Mouse (Mus musculus): Measurements from ENCODE around the gene Tmbim6. TPM values are rescaled to one million over a fixed set of nuclear protein-coding genes. Genes with fewer than 3 reads are reported as not detected.
"Not testable (repeated sequence)": the region's sequence is repeated elsewhere in the genome, so short reads cannot be mapped to it uniquely, and the experiment has no call there.

The Tmbim6 gene
- polyA plus RNA-seq, 1 experiment from 2014 or later: 251 TPM

DNA sequence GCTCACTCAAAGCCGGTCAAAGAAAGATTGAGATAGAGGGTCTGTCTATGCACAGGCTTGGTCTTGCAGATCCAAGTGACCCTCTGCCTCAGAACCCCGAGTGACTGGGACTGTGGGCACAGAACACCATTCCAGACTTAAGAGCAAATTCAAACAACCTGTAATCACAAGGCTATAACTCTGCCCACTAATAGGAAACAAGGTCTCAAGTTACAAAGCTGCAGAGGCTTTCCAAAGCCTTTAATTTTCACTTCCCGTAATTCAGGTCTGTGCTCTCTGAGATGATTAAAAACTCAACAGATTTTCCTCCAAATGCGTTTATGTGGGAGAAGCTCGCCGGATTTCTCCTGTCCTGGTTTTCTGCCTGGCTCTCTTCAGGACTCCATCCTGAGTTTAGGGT, 8.6 kb upstream of the Tmbim6 start:
- no peak overlapping the region for H3K4me3 ChIP-seq
- no peak overlapping the region for H3K4me2 ChIP-seq
- H3K27me3 ChIP-seq (replicated peaks): no peaks in the 10 kb centered on the region
- no peak overlapping the region for H3K27ac ChIP-seq (replicated peaks)
- 60% methylated on average over 6 of the region's 6 CpGs for WGBS
- no peak for ATAC-seq (ENCODE audit: extremely low read depth, insufficient number of reproducible peaks, low FRiP score, low TSS enrichment)
- no peak overlapping the region for H3K9ac ChIP-seq
- H3K36me3 ChIP-seq: no peaks in the 10 kb centered on the region
- H3K4me1 ChIP-seq: no peaks in the 10 kb centered on the region; the same call in 1 of the 2 replicates
- H3K9me3 ChIP-seq: no peaks in the 10 kb centered on the region

DNA sequence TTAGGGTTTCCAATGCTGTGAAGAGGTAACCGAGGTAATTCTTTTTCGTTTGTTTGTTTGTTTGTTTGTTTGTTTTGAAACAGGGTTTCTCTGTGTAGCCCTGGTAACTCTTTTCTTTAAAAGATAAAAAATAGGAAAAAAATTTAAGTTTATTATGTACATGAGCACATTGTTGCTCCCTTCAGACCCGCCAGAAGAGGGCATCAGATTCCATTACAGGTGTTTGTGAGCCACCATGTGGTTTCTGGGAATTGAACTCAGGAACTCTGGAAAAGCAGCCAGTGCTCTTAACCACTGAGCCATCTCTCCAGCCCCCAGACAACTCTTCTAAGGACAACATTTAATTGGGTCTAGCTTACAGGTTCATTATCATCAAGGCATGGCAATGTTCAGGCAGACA, 6.6 kb upstream of the Tmbim6 start:
- not testable (repeated sequence) for H3K9me3 ChIP-seq; H3K9ac ChIP-seq; H3K36me3 ChIP-seq; H3K27me3 ChIP-seq (replicated peaks); ATAC-seq (ENCODE audit: extremely low read depth, insufficient number of reproducible peaks, low FRiP score, low TSS enrichment); H3K4me2 ChIP-seq; H3K4me1 ChIP-seq; H3K27ac ChIP-seq (replicated peaks); H3K4me3 ChIP-seq
- 60% methylated on average over 3 of the region's 3 CpGs for WGBS

DNA sequence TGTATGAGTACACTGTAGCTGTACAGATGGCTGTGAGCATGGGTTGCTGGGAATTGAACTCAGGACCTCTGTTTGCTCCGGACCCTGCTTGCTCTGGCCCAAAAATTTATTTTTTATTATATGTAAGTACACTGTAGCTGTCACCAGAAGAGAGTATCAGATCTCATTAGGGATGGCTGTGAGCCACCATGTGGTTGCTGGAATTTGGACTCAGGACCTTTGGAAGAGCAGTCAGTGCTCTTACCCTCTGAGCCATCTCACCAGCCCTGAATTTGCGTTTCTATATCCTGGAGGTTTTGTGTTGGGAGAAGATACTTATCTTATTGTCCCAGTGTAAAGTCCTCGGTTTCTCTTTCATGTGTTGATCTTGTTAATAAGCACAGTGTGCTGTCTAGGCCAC, 5.9 kb upstream of the Tmbim6 start:
- no peak overlapping the region for H3K27ac ChIP-seq (replicated peaks)
- H3K36me3 ChIP-seq: no peaks in the 10 kb centered on the region
- WGBS: 72% methylated on average over 3 of the region's 3 CpGs
- no peak overlapping the region for H3K9ac ChIP-seq
- H3K4me3 ChIP-seq: no peak overlapping the region
- no peak overlapping the region for H3K4me2 ChIP-seq
- no peaks in the 10 kb centered on the region for H3K9me3 ChIP-seq
- H3K4me1 ChIP-seq: no peaks in the 10 kb centered on the region; the same call in none of the 2 replicates
- no peaks in the 10 kb centered on the region for H3K27me3 ChIP-seq (replicated peaks)
- no peak for ATAC-seq (ENCODE audit: extremely low read depth, insufficient number of reproducible peaks, low FRiP score, low TSS enrichment)

DNA sequence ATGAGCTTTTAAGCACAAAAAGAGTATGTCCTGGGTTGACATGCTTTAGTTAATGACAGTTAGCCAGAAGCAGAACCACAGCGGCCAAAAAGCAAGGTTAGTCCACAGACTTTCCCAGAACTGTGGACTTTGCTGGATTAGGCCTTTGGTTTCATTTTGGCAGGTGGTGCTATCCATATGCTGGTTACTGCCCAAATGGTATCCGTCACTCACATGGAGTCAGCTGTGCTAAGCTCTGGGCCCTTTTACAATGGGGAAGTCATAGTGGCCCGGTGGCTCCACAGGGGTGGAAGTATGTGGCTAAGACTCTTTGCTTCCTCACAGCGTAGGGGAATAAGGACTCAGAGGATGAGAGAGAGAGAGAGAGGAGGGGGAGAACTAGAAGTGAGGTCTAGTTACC, 4.7 kb upstream of the Tmbim6 start:
- Histone ChIP-seq H3K9ac (no peak overlapping the region), H3K4me3 (no peak overlapping the region), H3K36me3 (no peaks in the 10 kb centered on the region), H3K4me2 (no peak overlapping the region), H3K9me3 (no peaks in the 10 kb centered on the region), H3K27me3 (replicated peaks) (no peaks in the 10 kb centered on the region), H3K4me1 (peaks cover 5% of the 10 kb centered on the region), H3K27ac (replicated peaks) (no peak overlapping the region)
- no peak for ATAC-seq (ENCODE audit: extremely low read depth, insufficient number of reproducible peaks, low FRiP score, low TSS enrichment)
- WGBS: 69% methylated on average over 4 of the region's 4 CpGs

DNA sequence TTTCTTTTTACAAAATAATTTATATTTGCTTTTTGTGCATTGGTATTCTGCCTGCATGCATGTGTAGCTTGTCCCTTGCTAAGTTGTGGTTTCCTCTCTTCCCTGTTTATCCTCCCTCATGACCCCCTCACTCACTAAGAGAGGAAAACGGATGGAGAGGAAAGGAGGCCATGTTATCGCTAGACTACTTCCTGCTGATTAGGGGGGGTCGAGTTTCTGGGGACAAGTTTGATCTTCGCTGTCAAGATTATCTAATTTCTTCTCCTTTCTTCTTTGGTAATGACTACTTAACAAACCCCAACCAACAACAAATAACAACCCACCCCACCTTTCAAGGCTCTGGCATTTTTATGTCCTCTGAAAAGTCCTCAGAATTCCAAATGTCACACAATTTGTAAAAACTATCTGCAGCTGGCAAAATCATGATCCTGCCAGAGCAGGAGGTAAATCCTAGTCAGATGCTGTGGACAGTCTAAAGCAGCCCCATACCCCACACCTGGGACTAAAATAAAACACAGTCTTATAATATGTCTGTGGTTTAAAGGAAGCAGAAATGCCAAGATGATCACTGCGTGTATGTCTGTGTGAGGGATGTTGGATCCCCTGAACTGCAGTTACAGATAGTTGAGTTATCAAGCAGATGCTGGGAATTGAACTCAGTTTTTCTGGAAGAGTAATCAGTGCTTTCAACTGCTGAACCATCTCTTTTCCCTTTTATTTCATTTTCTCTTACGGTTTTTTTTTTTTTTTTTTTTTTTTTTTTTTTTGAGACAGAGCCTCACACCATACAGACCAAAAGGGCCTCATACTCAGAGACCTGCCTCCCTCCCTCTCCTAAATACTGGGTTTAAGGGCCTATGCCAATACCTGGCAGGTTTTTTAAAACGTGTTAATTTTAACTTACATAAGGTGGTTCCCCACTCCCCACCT, 1.9 kb upstream of the Tmbim6 start:
- H3K27me3 ChIP-seq (replicated peaks): no peaks in the 10 kb centered on the region
- WGBS: 36% methylated on average over 7 of the region's 7 CpGs
- no peak for ATAC-seq (ENCODE audit: extremely low read depth, insufficient number of reproducible peaks, low FRiP score, low TSS enrichment)
- no peak overlapping the region for H3K9ac ChIP-seq
- H3K4me2 ChIP-seq: no peak overlapping the region
- H3K27ac ChIP-seq (replicated peaks): no peak overlapping the region
- H3K9me3 ChIP-seq: no peaks in the 10 kb centered on the region
- H3K4me3 ChIP-seq: no peak overlapping the region
- H3K4me1 ChIP-seq: peaks cover 26% of the 10 kb centered on the region
- no peaks in the 10 kb centered on the region for H3K36me3 ChIP-seq

DNA sequence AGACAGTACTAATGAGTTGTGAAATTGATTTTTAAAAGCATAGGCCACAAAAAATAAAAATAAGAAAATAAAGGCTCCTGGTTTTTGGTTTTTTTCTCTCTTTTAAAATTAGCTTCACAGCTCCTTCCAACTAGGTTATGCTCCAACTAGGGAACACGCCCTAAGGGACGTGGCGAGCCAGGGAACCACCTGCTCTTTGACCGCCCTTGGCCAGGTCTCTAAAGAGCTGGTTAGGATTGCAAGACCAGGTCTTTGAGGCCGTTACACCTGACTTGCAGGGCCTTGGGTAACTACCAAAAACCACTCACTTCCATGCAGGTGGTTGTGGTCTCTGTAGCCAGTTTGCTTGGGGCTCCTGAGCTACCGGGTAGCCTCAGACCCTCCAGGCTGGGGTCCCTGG, 707 bp upstream of the Tmbim6 start:
- Histone ChIP-seq H3K27me3 (replicated peaks) (no peaks in the 10 kb centered on the region), H3K9ac (peak overlapping the region; percentile 77), H3K36me3 (no peaks in the 10 kb centered on the region), H3K4me1 (peaks cover 39% of the 10 kb centered on the region), H3K4me3 (peak overlapping the region; percentile 92), H3K27ac (replicated peaks) (peak overlapping the region; percentile 58), H3K9me3 (no peaks in the 10 kb centered on the region), H3K4me2 (peak overlapping the region; percentile 74)
- no peak for ATAC-seq (ENCODE audit: extremely low read depth, insufficient number of reproducible peaks, low FRiP score, low TSS enrichment)
- WGBS: 86% methylated on average over 6 of the region's 6 CpGs

DNA sequence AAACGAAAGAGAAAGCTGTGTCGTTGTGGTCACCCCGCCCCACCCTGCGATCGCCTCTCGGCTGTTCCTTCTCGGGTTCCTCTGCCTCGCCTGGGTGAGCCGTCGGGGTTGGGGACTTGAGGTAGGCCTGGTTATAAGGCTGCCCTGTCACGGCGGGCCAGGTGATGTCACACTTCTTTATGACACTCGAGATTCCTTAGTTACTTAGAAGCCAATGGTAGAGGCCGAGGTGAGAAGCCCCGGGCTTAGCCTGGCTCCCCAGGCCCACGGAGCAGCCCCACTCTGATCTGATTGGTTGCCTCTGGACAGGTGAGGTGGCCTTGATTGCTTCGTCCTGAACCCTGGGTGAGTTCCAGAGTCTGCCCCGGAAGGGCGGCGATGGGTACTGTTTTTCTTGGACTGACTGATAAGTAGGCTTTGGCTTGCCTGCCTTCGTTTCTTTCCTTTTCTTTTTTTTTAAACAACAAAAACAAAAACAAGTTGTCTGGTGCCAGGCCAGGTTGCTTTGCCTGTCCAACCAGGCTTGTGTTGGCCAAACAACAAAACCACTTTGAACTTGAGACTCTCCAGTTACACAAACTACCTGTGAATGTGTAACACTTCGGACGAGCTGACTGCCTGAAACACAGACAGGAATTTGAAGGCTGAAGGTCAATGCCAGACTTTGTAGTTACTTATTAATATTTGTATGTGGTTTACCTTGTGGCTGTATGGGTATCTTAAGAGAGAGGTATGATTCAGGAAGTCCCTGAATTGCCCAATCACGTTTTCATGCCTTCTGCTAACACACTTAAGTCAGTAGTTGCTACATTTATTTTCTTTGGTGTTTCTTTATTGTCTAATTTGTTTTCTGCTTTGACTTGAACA, 937 bp downstream of the Tmbim6 start:
- Histone ChIP-seq H3K27ac (replicated peaks) (peak overlapping the region; percentile 93), H3K4me2 (peak overlapping the region; percentile 97), H3K4me1 (peaks cover 55% of the 10 kb centered on the region), H3K9me3 (no peaks in the 10 kb centered on the region), H3K27me3 (replicated peaks) (no peaks in the 10 kb centered on the region), H3K36me3 (no peaks in the 10 kb centered on the region), H3K9ac (peak overlapping the region; percentile 96), H3K4me3 (peak overlapping the region; percentile 92)
- WGBS: 5% methylated on average over 24 of the region's 24 CpGs
- peak; percentile 25; the same call in 1 of the 2 replicates for ATAC-seq (ENCODE audit: extremely low read depth, insufficient number of reproducible peaks, low FRiP score, low TSS enrichment)

DNA sequence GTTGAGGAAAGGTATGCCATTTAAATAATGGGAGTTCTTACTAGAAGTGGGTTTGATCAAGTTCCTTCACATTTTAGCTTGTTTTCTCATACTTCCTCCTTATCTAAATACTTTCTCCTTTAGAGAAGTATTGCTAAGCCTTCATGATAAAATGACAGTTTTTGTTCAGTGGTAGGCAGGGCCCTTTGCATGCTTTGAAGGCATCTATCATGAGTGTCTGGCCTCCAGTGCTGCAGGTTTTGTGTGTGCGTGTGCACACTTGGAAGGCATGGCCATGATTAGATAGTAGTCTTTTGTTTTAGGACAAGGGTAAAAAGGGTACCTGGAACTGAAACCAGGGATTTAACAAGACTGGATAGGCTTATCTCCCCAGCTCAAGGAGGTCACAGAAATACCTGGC, 3.8 kb downstream of the Tmbim6 start:
- Histone ChIP-seq H3K9ac (peak overlapping the region; percentile 57), H3K4me2 (peak overlapping the region; percentile 97), H3K9me3 (no peaks in the 10 kb centered on the region), H3K4me1 (peaks cover 80% of the 10 kb centered on the region), H3K4me3 (no peak overlapping the region), H3K27ac (replicated peaks) (peak overlapping the region; percentile 32; the same call in 1 of the 2 replicates), H3K27me3 (replicated peaks) (no peaks in the 10 kb centered on the region), H3K36me3 (peaks cover 7% of the 10 kb centered on the region; the same call in 1 of the 2 replicates)
- ATAC-seq (ENCODE audit: extremely low read depth, insufficient number of reproducible peaks, low FRiP score, low TSS enrichment): no peak
- 29% methylated on average over 1 of the region's 1 CpGs for WGBS

DNA sequence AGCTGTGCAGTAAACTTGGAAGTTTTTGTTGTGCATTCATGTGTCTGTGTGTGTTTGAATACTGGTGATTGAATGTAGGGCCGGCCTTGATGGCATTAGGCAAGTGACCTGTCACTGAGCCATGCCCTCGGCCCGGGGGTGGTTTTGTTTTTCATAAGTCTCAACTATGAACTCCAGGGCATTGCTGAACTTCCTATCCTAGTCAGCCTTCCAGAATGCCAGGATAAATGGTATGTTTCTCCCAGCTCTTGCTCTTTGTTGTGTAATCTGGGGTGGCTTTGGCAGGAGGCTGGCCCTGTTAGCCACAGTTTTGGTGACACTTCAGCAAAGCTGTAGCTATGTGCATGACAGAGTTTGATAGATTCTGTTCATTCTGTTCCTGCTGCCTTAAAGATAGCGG, 4.2 kb downstream of the Tmbim6 start:
- Histone ChIP-seq H3K4me1 (peaks cover 80% of the 10 kb centered on the region), H3K4me3 (peak overlapping the region; percentile 3; the same call in 1 of the 2 replicates), H3K9ac (peak overlapping the region; percentile 57), H3K27ac (replicated peaks) (peak overlapping the region; percentile 32; the same call in 1 of the 2 replicates), H3K27me3 (replicated peaks) (no peaks in the 10 kb centered on the region), H3K4me2 (peak overlapping the region; percentile 97), H3K36me3 (peaks cover 11% of the 10 kb centered on the region), H3K9me3 (no peaks in the 10 kb centered on the region)
- no peak for ATAC-seq (ENCODE audit: extremely low read depth, insufficient number of reproducible peaks, low FRiP score, low TSS enrichment)
- WGBS: 66% methylated on average over 4 of the region's 4 CpGs

DNA sequence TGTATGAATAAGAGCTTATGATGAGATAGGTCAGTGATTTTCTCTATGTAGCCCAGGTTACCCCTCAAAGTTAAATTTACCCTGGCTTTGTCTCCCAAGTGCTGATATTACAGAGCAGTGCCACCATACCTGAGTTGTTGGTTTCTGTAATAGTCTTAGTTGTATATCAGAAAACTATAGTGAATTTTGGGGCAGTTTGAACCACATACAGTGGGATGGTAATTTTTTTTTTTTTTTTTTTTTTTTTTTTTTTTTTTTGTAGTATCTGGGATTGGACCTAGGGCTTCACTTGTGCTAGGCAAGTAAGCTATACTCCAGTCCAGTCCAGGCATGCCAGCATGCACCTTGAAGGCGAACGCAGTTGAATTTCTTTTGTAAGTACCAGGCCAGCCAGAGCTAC, 4.9 kb downstream of the Tmbim6 start:
- Histone ChIP-seq H3K4me3 (no peak overlapping the region), H3K27ac (replicated peaks) (no peak overlapping the region), H3K27me3 (replicated peaks) (no peaks in the 10 kb centered on the region), H3K36me3 (peaks cover 19% of the 10 kb centered on the region), H3K9me3 (no peaks in the 10 kb centered on the region), H3K9ac (no peak overlapping the region), H3K4me2 (no peak overlapping the region), H3K4me1 (peaks cover 75% of the 10 kb centered on the region)
- WGBS: 96% methylated on average over 2 of the region's 2 CpGs
- ATAC-seq (ENCODE audit: extremely low read depth, insufficient number of reproducible peaks, low FRiP score, low TSS enrichment): no peak

DNA sequence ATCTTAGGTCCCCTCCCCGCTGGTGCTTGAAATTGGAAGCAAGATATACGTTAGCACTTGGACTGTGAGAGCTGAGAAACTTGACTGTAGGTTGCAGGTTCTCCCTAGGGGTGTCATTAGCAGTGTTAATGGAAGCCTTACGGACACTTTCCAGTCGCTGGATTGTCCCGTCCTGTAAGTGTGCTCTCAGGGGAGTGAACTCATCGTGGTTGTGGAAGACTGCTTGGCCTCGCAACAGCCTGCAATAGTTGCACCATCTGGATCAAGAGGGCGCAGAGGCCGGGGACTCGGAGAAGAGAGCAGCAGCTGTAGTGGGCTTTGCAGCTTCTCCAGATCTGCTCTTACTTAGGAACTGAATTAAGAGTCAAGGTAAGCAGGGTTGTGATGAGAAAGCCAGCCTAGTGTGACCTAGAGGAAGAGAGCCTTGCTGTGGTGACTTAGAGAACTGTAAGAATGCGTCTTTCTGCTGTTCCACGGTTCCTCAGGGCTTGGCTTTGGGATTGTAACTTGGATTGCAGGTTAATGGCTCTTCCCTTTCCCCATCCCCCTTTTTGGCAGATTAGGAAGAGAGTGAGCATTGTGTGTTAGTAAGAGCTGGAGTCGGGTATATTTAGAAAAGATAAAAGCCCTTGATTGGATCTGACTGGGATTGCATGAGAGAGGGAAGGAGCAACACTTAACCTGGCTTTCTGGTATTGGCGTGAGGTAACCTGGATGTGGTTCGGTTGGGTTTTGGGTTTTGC, 7.0 kb downstream of the Tmbim6 start:
- WGBS: 67% methylated on average over 15 of the region's 15 CpGs
- H3K9ac ChIP-seq: peak overlapping the region; percentile 25; the same call in 1 of the 2 replicates
- H3K4me1 ChIP-seq: peaks cover 66% of the 10 kb centered on the region
- no peak overlapping the region for H3K4me2 ChIP-seq
- no peak overlapping the region for H3K4me3 ChIP-seq
- no peaks in the 10 kb centered on the region for H3K9me3 ChIP-seq
- ATAC-seq (ENCODE audit: extremely low read depth, insufficient number of reproducible peaks, low FRiP score, low TSS enrichment): no peak
- H3K36me3 ChIP-seq: peaks cover 39% of the 10 kb centered on the region
- H3K27ac ChIP-seq (replicated peaks): peak overlapping the region; percentile 50
- H3K27me3 ChIP-seq (replicated peaks): no peaks in the 10 kb centered on the region

Measured in heart, embryonic 13.5 days (tissue).